Comparison of ENCODE assay signal across 8 mouse cellular contexts in the genomic region with DNA sequence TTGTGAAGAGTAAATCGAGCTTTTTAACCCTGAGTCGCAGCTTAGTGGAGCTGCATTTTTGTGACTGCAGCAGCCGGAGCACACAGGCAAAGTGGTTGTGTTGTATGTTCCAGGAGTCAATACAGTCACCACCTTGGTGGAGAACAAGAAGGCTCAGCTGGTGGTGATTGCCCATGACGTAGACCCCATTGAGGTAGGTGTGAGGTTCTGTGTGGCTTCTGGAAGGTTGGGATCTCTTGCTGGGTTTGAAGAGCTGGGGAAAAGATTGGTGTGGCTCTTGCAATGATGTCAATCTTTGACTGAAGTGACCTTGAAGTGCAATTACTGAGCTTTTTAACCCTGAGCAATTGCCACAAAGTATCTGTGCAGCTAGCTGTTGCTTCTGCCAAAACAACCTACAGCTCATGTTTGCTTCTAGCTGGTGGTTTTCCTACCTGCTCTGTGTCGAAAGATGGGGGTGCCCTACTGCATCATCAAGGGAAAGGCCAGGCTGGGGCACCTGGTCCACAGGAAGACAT. TPM values are rescaled to one million over a fixed set of nuclear protein-coding genes. Genes with fewer than 3 reads are reported as not detected.
DNase-seq lines count a peak whose midpoint lies in the region; ATAC-seq and TF ChIP-seq lines count a peak whose summit lies in the region.

No protein-coding gene starts in this region.

- H3K27ac ChIP-seq in lung, embryonic 15.5 days = no peak overlapping the region
- H3K27ac ChIP-seq in forebrain, embryonic 11.5 days (ENCODE audit: low read depth, low read length) = no peak overlapping the region
- H3K27ac ChIP-seq in limb, embryonic 12.5 days = peak overlapping the region; percentile 95; the same call in 1 of the 2 replicates
- H3K27ac ChIP-seq in small intestine, adult 2 months (ENCODE audit: insufficient read depth, low read depth, low read length) = no peak overlapping the region

- 63% methylated on average over 5 of the region's 5 CpGs for WGBS in lung, embryonic 15.5 days
- WGBS in lung, adult 2 months = 59% methylated on average over 5 of the region's 5 CpGs
- WGBS in forebrain, embryonic 11.5 days = 82% methylated on average over 5 of the region's 5 CpGs
- 71% methylated on average over 5 of the region's 5 CpGs for WGBS in limb, embryonic 12.5 days
- WGBS in small intestine, adult 2 months = 45% methylated on average over 5 of the region's 5 CpGs

- TF ChIP-seq CTCF in lung, adult 2 months (IDR thresholded peaks at IDR 0.05; ENCODE audit: insufficient read depth, low read length) = no peak
- no peak for TF ChIP-seq CTCF in small intestine, adult 2 months (IDR thresholded peaks at IDR 0.05; ENCODE audit: extremely low read depth, insufficient read length, insufficient replicate concordance, low read depth, low read length)

- H3K27me3 ChIP-seq in lung, embryonic 15.5 days = no peaks in the 10 kb centered on the region
- no peaks in the 10 kb centered on the region for H3K27me3 ChIP-seq in forebrain, embryonic 11.5 days (ENCODE audit: control insufficient read depth, insufficient read depth, low read length)
- no peaks in the 10 kb centered on the region for H3K27me3 ChIP-seq in limb, embryonic 12.5 days
- H3K27me3 ChIP-seq in small intestine, adult 2 months (ENCODE audit: control insufficient read depth, insufficient read depth, low read length) = no peaks in the 10 kb centered on the region

- H3K4me3 ChIP-seq in lung, embryonic 15.5 days = peak overlapping the region; percentile 69
- H3K4me3 ChIP-seq in lung, adult 2 months (replicated peaks; ENCODE audit: extremely low read depth, low read depth, low read length) = no peak overlapping the region
- peak overlapping the region; percentile 93 for H3K4me3 ChIP-seq in forebrain, embryonic 11.5 days (ENCODE audit: low read depth, low read length)
- peak overlapping the region; percentile 85 for H3K4me3 ChIP-seq in limb, embryonic 12.5 days (replicated peaks)
- H3K4me3 ChIP-seq in small intestine, adult 2 months (ENCODE audit: low read depth, low read length) = peak overlapping the region; percentile 82

- no peak for TF ChIP-seq POLR2A in lung, adult 2 months (IDR thresholded peaks at IDR 0.05; ENCODE audit: borderline replicate concordance, extremely low read depth, low read depth, low read length)
- no peak for TF ChIP-seq POLR2A in small intestine, adult 2 months (IDR thresholded peaks at IDR 0.05; ENCODE audit: low read depth, low read length)

- H3K36me3 ChIP-seq in lung, embryonic 15.5 days = peaks cover 45% of the 10 kb centered on the region
- peaks cover 24% of the 10 kb centered on the region; the same call in 1 of the 2 replicates for H3K36me3 ChIP-seq in forebrain, embryonic 11.5 days (ENCODE audit: control insufficient read depth, insufficient read depth, low read length)
- H3K36me3 ChIP-seq in limb, embryonic 12.5 days = peaks cover 50% of the 10 kb centered on the region
- H3K36me3 ChIP-seq in small intestine, adult 2 months (ENCODE audit: control insufficient read depth, insufficient read depth, low read length) = peaks cover 29% of the 10 kb centered on the region

- peak overlapping the region; percentile 80 for H3K4me2 ChIP-seq in lung, embryonic 15.5 days
- peak overlapping the region; percentile 98 for H3K4me2 ChIP-seq in forebrain, embryonic 11.5 days (ENCODE audit: low read depth, low read length, severe bottlenecking)
- peak overlapping the region; percentile 100 for H3K4me2 ChIP-seq in limb, embryonic 12.5 days

- ATAC-seq in lung, embryonic 15.5 days (ENCODE audit: borderline replicate concordance, extremely low read depth, low FRiP score, low TSS enrichment) = no peak
- ATAC-seq in forebrain, embryonic 11.5 days (replicated peaks; ENCODE audit: low FRiP score) = no peak
- ATAC-seq in limb, embryonic 12.5 days (ENCODE audit: insufficient number of reproducible peaks, insufficient read depth, low FRiP score, low TSS enrichment, low read depth) = no peak
- no peak for ATAC-seq in CD4-positive, CD25-positive, alpha-beta regulatory T cell, adult 4 months

- H3K9ac ChIP-seq in lung, embryonic 15.5 days = peak overlapping the region; percentile 97
- H3K9ac ChIP-seq in forebrain, embryonic 11.5 days (ENCODE audit: low read length) = peak overlapping the region; percentile 95
- H3K9ac ChIP-seq in limb, embryonic 12.5 days (replicated peaks) = peak overlapping the region; percentile 97

- no peak for DNase-seq in lung, adult 2 months
- DNase-seq in forebrain, embryonic 11.5 days (ENCODE audit: low spot score) = no peak
- DNase-seq in adrenal gland, adult 2 months = no peak
- DNase-seq in cerebellum, adult 8-10 months = no peak

- peaks cover 55% of the 10 kb centered on the region for H3K4me1 ChIP-seq in lung, embryonic 15.5 days
- H3K4me1 ChIP-seq in lung, adult 2 months (ENCODE audit: control insufficient read depth, insufficient read depth, low read length) = peaks cover 19% of the 10 kb centered on the region
- peaks cover 18% of the 10 kb centered on the region for H3K4me1 ChIP-seq in forebrain, embryonic 11.5 days (replicated peaks; ENCODE audit: control insufficient read depth, insufficient read depth, low read length)
- H3K4me1 ChIP-seq in limb, embryonic 12.5 days (replicated peaks) = peaks cover 52% of the 10 kb centered on the region
- H3K4me1 ChIP-seq in small intestine, adult 2 months (ENCODE audit: control insufficient read depth, insufficient read depth, insufficient read length, low read length) = peaks cover 19% of the 10 kb centered on the region

- no peaks in the 10 kb centered on the region for H3K9me3 ChIP-seq in lung, embryonic 15.5 days
- no peaks in the 10 kb centered on the region for H3K9me3 ChIP-seq in forebrain, embryonic 11.5 days (ENCODE audit: control insufficient read depth, low read length)
- no peaks in the 10 kb centered on the region for H3K9me3 ChIP-seq in limb, embryonic 12.5 days

RNA-seq across cellular contexts. Expression of a gene that starts 1.7 kb away (rescaled TPM):
- polyA plus RNA-seq in lung, embryonic 15.5 days (2015; fragmentation: Nextera tagmentation; extraction: Ambion mirVana) = 614 and 640 TPM in 2 replicates
- polyA plus RNA-seq in lung, adult 2 months (2012; rRNA removed) = 348 and 458 TPM in 2 replicates
- 647 and 668 TPM in 2 replicates for polyA plus RNA-seq in forebrain, embryonic 11.5 days (2014; fragmentation: Nextera tagmentation; extraction: Ambion mirVana)
- polyA plus RNA-seq in limb, embryonic 12.5 days (2016; fragmentation: Nextera tagmentation; extraction: Ambion mirVana) = 600 and 634 TPM in 2 replicates
- 504 and 639 TPM in 2 replicates for polyA plus RNA-seq in small intestine, adult 2 months (2012; rRNA removed)
- total RNA-seq in adrenal gland, adult 2 months (2021) = 100 to 1,000 TPM; 543 to 545 TPM
- 233 and 258 TPM in 2 replicates for polyA plus RNA-seq in adrenal gland, adult 2 months (2012; rRNA removed)
- polyA plus RNA-seq in CD4-positive, CD25-positive, alpha-beta regulatory T cell, adult 4 months (2017; shearing (Covaris generic)) = 1,000 to 10,000 TPM in 1 of 2 experiments, 100 to 1,000 TPM in 1; 646 to 1,008 TPM

RNA-seq across cellular contexts. Expression of a gene that starts 1.8 kb away (rescaled TPM):
- 52.0 and 53.7 TPM in 2 replicates for polyA plus RNA-seq in lung, embryonic 15.5 days (2015; fragmentation: Nextera tagmentation; extraction: Ambion mirVana)
- 27.6 and 30.9 TPM in 2 replicates for polyA plus RNA-seq in lung, adult 2 months (2012; rRNA removed)
- 112 and 120 TPM in 2 replicates for polyA plus RNA-seq in forebrain, embryonic 11.5 days (2014; fragmentation: Nextera tagmentation; extraction: Ambion mirVana)
- polyA plus RNA-seq in limb, embryonic 12.5 days (2016; fragmentation: Nextera tagmentation; extraction: Ambion mirVana) = 62.4 and 66.5 TPM in 2 replicates
- polyA plus RNA-seq in small intestine, adult 2 months (2012; rRNA removed) = 9.9 and 16.6 TPM in 2 replicates
- 10 to 100 TPM; 48.3 to 56.8 TPM for total RNA-seq in adrenal gland, adult 2 months (2021)
- polyA plus RNA-seq in adrenal gland, adult 2 months (2012; rRNA removed) = 45.0 and 45.5 TPM in 2 replicates
- 10 to 100 TPM; 10.6 to 19.6 TPM for polyA plus RNA-seq in CD4-positive, CD25-positive, alpha-beta regulatory T cell, adult 4 months (2017; shearing (Covaris generic))

RNA-seq across cellular contexts. Expression of a gene that starts 3.9 kb away (rescaled TPM):
- 37.6 and 38.3 TPM in 2 replicates for polyA plus RNA-seq in lung, embryonic 15.5 days (2015; fragmentation: Nextera tagmentation; extraction: Ambion mirVana)
- 18.0 and 21.0 TPM in 2 replicates for polyA plus RNA-seq in lung, adult 2 months (2012; rRNA removed)
- 43.6 and 44.5 TPM in 2 replicates for polyA plus RNA-seq in forebrain, embryonic 11.5 days (2014; fragmentation: Nextera tagmentation; extraction: Ambion mirVana)
- 45.5 and 48.3 TPM in 2 replicates for polyA plus RNA-seq in limb, embryonic 12.5 days (2016; fragmentation: Nextera tagmentation; extraction: Ambion mirVana)
- 8.7 and 11.3 TPM in 2 replicates for polyA plus RNA-seq in small intestine, adult 2 months (2012; rRNA removed)
- 10 to 100 TPM; 38.4 to 47.9 TPM for total RNA-seq in adrenal gland, adult 2 months (2021)
- polyA plus RNA-seq in adrenal gland, adult 2 months (2012; rRNA removed) = 22.5 and 28.5 TPM in 2 replicates
- polyA plus RNA-seq in CD4-positive, CD25-positive, alpha-beta regulatory T cell, adult 4 months (2017; shearing (Covaris generic)) = 10 to 100 TPM; 51.4 to 64.4 TPM

RNA-seq across cellular contexts. Expression of a gene that starts 4.0 kb away (rescaled TPM):
- 52.4 and 56.8 TPM in 2 replicates for polyA plus RNA-seq in lung, embryonic 15.5 days (2015; fragmentation: Nextera tagmentation; extraction: Ambion mirVana)
- 65.5 and 68.0 TPM in 2 replicates for polyA plus RNA-seq in lung, adult 2 months (2012; rRNA removed)
- polyA plus RNA-seq in forebrain, embryonic 11.5 days (2014; fragmentation: Nextera tagmentation; extraction: Ambion mirVana) = 44.1 and 44.6 TPM in 2 replicates
- 53.7 and 54.2 TPM in 2 replicates for polyA plus RNA-seq in limb, embryonic 12.5 days (2016; fragmentation: Nextera tagmentation; extraction: Ambion mirVana)
- polyA plus RNA-seq in small intestine, adult 2 months (2012; rRNA removed) = 15.4 and 35.7 TPM in 2 replicates
- 100 to 1,000 TPM; 108 to 115 TPM for total RNA-seq in adrenal gland, adult 2 months (2021)
- 67.9 and 77.7 TPM in 2 replicates for polyA plus RNA-seq in adrenal gland, adult 2 months (2012; rRNA removed)
- polyA plus RNA-seq in CD4-positive, CD25-positive, alpha-beta regulatory T cell, adult 4 months (2017; shearing (Covaris generic)) = 100 to 1,000 TPM; 100 to 116 TPM

RNA-seq across cellular contexts. Expression of a gene that starts 9.6 kb away (rescaled TPM):
- 26.2 and 27.3 TPM in 2 replicates for polyA plus RNA-seq in lung, embryonic 15.5 days (2015; fragmentation: Nextera tagmentation; extraction: Ambion mirVana)
- polyA plus RNA-seq in lung, adult 2 months (2012; rRNA removed) = 6.8 and 10.1 TPM in 2 replicates
- 15.6 and 15.7 TPM in 2 replicates for polyA plus RNA-seq in forebrain, embryonic 11.5 days (2014; fragmentation: Nextera tagmentation; extraction: Ambion mirVana)
- polyA plus RNA-seq in limb, embryonic 12.5 days (2016; fragmentation: Nextera tagmentation; extraction: Ambion mirVana) = 33.5 and 36.2 TPM in 2 replicates
- 2.8 and 3.4 TPM in 2 replicates for polyA plus RNA-seq in small intestine, adult 2 months (2012; rRNA removed)
- 10 to 100 TPM; 23.9 to 26.6 TPM for total RNA-seq in adrenal gland, adult 2 months (2021)
- 5.1 and 5.2 TPM in 2 replicates for polyA plus RNA-seq in adrenal gland, adult 2 months (2012; rRNA removed)
- 10 to 100 TPM; 27.3 to 56.2 TPM for polyA plus RNA-seq in CD4-positive, CD25-positive, alpha-beta regulatory T cell, adult 4 months (2017; shearing (Covaris generic))
